Mouse (Mus musculus) embryo, embryonic 9.5 days (tissue): Measurements from ENCODE around the gene Selenok.

Experiments
- DNase-seq: peaks from one replicate; pipeline ENCODE4 v3.0.0-alpha.2; 2017; ENCODE audit errors: extremely low spot score

Gene Selenok

DNA sequence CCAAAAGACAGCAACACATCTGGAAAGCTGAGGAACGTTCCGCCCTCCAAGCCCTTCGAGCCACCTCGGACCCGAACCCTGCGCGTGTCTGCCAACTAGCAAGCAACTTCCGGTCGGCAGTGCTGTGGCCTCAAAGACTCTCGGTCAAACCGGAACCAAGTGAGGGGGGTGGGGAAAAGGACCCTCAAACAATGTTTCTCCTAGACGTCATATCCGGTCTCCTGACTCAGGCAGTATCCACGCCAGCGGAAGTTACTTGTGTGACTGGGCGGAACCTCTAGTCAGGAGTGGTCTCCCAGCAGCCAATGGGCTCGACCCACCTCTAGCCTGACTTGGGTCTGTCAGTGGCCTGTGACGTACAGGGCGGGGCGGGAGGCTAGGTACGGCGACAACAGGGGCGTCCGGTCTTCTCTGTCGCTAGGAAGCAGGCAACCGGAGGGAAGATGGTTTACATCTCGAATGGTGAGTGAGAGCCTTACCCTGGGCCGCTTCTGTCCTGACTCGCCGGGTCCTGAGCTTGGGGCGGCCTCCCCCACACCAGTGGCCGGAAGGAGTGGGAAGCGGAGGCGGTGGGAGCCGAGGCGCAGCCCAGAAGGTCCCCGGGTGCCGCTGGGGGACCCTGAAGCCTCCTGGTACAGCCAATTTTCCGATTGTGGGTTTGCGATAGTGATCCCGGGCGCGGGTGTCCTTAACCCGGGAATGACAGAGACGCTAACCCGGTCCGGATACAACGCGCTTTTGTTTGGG, at the start of gene Selenok:
Selenok (plus strand) TSS at position 234 of the 747 bp plus-strand sequence.
- DNase-seq: peak; percentile 95

DNA sequence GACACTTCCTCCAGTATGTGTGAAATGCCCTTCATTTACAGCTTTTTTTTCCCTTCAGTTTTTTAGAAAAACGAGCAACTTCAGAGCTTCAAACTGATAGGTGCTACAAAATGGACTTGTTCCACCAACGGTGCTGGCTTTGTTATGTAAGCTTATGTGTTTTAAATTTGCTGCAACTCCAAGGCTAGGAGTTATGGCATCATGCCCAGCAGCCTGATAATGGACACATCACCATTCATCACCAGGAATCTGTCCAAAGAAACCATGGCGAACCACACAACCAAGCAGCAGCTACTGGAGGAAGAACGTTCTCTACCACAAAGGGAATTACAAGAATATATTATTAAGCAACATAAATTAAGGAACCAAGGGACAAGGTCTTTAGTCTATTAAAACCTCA, 39.1 kb upstream of the Selenok start:
- no peak for DNase-seq

GRCm38 (mm10) chr14:29935516-29935915, 32.6 kb upstream of the Selenok start:
- DNase-seq: no peak

DNA sequence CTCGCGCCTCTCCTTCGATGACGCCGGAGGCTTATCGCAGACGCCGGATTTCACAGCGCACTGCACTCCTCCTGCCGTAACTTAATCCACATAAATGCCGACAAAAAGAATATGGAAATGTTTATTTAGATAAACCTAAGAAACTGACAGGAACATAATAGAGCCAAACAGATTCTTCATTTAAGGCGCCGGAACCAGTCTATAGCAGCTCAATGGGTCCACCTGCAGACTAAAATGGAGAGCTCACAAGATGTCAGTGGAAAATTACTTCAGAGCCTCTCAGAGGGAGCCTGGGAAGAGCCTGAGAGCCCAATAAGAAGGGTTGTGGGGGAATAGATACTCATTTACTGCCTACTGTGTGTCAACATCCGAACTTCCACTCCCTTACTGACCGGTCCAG, 30.6 kb upstream of the Selenok start:
- DNase-seq: no peak

GRCm38 (mm10) chr14:29939600-29940312, 28.4 kb upstream of the Selenok start:
- DNase-seq: peak; percentile 32

DNA sequence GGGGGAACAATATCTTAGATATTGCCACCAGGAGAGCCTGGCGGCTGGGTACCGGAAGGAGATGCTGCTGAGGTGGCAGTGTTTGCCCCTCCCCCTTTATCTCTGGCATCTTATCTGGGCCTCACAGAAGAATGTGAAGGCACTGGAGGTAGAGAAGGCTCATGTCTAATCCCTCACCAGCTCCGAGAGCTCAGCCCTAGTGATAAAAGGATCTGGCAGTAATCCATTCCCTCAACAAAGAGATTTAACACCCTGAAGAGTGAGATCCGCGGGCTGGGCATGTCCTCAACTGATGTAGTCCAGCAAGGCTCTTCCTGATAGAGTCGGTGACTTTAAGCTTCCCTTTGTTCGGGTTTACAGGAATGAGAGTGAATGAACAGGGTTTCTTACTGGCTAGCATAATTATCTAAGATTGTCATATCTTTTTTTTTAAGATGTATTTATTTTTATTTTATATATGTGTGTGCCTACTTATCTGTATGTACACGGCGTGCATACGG, 27.7 kb upstream of the Selenok start:
- DNase-seq: peak; percentile 35

DNA sequence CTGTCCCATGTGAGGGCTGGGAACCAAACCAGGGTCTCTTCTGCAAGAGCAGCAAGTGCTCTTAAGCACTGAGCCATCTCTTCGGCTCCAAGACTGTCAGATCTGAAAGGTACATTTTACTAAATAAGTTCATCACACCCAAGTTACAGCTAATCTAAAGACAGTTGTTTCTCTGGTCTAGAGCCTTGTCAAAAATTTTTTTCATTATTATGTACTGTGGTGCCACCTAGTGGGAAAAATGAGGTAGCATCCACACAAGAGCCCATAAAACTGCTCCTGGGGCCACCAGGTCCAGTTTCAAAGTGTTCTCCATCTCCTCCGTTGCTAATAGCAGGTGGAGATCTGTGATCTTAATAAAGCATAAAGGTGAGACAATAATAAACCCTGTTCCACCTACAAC, 27.2 kb upstream of the Selenok start:
- peak; percentile 54 for DNase-seq

GRCm38 (mm10) chr14:29946761-29947309, 21.3 kb upstream of the Selenok start:
- no peak for DNase-seq

DNA sequence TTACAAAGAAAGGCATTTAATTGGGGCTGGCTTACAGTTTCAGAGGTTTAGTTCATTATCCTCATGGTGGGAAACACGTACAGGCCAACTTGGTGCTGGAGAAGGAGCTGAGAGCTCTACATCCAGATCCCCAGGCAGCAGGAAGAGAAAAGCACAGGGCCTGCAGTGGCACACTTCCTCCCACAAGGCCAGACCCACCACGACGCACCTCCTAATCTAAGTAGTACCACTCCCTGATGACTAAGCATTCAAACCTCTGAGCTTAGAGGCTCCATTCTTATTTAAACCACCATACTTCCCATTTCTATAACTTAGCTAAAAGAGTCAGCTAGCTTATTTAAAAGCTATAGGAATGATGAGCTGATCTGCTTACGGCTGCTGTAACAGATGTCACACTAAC, 17.3 kb upstream of the Selenok start:
- DNase-seq: no peak

DNA sequence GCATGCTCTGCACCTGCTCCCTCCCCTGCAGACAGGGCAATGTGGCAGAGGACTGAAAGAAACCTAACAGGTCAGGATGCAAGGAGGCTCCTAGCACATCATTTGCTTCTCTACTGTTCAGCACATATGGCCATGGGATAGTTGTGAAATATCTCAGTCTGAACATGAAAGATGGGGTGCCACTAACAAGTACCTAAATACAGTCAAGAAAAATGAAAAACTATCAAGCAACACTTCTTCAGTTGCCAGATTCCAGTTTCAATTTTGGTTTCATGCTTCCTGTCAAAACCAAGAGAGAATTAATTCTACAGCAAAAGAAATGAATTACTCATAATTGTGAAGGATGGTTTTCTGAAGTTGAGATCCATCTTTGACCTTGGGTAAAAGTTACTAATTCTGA, 10.7 kb upstream of the Selenok start:
- DNase-seq: no peak

DNA sequence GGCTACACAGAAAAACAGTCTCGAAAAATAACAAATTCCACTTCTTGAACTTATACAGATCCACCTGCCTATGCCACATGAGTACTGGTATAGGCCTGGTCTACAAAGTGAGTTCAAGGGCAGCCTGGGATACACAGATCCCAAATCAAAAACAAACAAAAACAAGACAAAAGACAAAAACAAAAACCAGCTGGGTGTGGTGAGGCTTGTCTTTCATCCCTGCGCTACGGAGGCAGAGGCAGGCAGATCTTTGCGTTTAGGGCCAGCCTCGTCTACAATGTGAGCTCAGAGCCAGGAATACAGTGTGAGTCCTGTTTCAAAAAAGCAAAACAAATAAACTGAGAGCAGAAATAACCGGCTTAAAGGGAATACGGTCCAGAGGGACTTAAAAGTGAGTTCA, 497 bp upstream of the Selenok start:
- DNase-seq: no peak

DNA sequence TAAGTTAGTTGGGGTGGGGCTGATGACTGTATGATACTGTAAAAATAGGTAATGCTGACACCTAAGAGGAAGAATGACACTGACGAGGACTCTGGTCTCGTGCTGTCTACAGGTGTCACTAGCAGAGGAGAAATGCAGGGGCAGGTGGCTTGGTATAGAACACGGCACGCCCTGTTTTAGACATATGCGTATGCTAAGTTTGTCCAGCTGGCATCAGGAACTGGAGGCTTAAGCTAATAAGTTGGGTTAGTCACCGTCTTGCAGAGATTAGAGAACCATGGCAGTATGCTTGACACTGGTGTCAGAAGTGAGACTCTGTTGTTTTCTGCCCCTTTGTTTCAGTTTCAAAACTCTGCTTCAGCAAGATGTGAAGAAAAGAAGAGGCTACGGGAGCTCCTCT, 3.3 kb downstream of the Selenok start:
- no peak for DNase-seq

DNA sequence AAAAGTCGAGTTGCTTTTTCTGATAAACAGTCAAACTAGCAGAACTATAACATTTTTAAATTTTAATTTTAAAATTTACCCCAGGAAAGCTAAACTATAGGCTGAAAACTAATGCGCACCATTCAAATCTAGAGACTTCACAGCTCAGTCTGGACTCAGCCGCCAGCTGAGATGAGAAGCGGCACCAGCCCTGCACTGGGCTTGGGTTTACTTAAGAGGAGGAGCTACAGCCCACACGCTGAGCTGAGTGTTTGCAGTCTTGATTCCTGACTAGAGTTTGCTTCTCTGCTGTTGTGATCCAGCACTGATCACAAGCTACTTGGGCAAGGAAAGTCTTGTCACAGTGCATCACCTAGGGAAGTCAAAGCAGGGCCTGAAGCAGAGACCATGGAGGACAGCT, 3.9 kb downstream of the Selenok start:
- no peak for DNase-seq

DNA sequence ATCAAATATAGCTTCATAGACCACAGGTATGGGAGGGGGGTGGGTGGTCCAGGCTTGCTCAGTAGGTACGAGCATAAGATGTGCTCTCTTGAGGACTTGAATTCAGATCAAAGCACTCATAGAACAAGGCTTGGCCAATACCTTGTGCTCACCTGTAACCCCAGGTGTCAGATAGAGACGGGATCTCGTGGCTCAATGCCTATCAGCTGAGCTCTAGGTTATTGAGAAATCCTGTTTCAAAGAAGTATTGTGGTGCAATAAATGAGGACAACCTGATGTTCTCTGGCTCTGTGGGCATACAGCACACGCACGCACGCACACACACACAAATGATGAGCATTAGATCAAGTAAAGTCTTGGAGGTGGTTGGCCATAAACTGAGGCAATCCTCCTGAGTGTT, 8.8 kb downstream of the Selenok start:
- no peak for DNase-seq

- DNase-seq: peak; percentile 94
Observed at GRCm38 (mm10) chr14:29978254-29979204, 10.4 kb downstream of the Selenok start, which contains the start of gene Actr8. Gene Actr8, plus strand, starts transcription at chr14:29978337.

GRCm38 (mm10) chr14:29980447-29981205, 12.5 kb downstream of the Selenok start:
- no peak for DNase-seq

DNA sequence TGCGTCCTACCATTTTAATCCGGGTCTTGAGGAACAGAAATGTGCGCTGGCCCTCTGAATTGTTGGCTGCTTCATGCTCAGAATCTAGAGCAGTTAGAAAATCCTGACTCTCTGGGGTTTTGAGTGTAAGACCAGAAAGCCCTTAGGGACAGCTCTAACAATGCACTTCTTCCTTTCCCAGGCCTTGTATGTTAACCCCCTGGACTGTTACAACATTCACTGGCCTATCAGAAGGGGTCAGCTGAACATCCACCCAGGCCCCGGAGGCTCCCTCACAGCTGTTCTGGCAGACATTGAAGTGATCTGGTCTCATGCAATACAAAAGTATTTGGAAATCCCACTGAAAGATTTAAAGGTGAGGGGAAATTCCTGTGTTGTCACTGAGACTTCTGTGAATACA, 18.0 kb downstream of the Selenok start:
- no peak for DNase-seq

- DNase-seq: no peak
Observed at GRCm38 (mm10) chr14:29987276-29987675, 19.2 kb downstream of the Selenok start.

DNA sequence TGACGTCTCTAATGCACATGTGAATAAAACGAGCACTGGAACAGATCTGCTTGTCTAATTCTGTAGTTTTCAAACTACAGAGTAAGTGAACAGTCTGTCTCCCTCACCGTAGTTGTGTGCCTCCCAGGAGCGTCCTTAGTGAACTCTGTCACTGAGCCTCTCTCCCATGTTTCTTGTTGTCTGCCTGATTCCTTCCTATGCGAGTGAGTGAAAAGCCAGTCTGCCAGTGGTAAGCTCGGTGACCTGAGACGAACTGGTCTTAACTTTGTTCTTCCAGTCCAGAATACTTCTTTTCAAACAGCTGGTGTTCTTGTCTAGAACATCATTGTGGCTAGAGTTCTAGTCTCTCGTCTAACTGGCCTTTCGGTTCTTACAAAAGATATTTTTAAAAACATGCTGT, 19.6 kb downstream of the Selenok start:
- DNase-seq: no peak

DNA sequence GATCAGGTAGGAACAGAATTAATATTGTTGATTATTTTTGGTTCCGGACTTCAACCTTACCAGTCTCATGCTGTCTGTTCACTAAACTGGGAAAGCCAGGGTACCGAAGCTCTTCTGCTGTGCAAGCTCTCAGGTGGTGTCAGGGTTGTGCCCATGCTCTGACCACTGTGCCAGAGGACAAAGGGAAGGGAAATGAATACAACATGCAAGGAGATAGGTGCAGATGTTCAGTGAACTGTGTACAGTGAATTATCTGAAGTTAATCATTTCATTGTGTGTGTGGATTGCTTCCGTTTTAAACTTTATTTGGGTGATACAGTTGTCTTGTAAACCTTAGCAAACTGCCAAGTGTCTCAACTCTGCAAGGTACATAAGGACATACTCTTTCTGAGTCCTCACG, 20.2 kb downstream of the Selenok start:
- no peak for DNase-seq

- peak; percentile 18 for DNase-seq
Observed at GRCm38 (mm10) chr14:29994976-29995375, 26.9 kb downstream of the Selenok start.
